Mouse (Mus musculus) forebrain, embryonic 16.5 days (tissue): ENCODE results near the gene Enox1. TPM values are rescaled to one million over a fixed set of nuclear protein-coding genes. Genes with fewer than 3 reads are reported as not detected.
A peak's percentile ranks its signal among the peaks of the same experiment; 100 is the strongest.

Experiments
- ATAC-seq: fragments of 200-750 bp; cut with Nextera tagmentation; 2 replicates; pipeline ENCODE4 v1.8.0; 2017; ENCODE audit warnings: mild to moderate bottlenecking, moderate library complexity
- H3K27ac ChIP-seq: fragments of 300-500 bp; sonication (generic); 2 replicates; pipeline ENCODE4 v1.5.1; 2014; ENCODE audit warnings: low read length, control low read depth
- H3K27me3 ChIP-seq: fragments of 300-500 bp; sonication (generic); replicated peaks from 2 replicates; pipeline ENCODE4 v1.6.1; 2014; ENCODE audit warnings: low read length; ENCODE audit not compliant: control insufficient read depth, insufficient read depth
- H3K36me3 ChIP-seq: fragments of 300-500 bp; sonication (generic); 2 replicates; pipeline ENCODE4 v1.6.1; 2014; ENCODE audit not compliant: control insufficient read depth, insufficient read depth
- H3K4me1 ChIP-seq: fragments of 300-500 bp; sonication (generic); replicated peaks from 2 replicates; pipeline ENCODE4 v1.6.1; 2014; ENCODE audit warnings: low read length; ENCODE audit not compliant: control insufficient read depth, insufficient read depth
- H3K4me2 ChIP-seq: fragments of 300-500 bp; sonication (generic); 2 replicates; pipeline ENCODE4 v1.6.1; 2014; ENCODE audit warnings: mild to moderate bottlenecking, low read length, control low read depth
- H3K4me3 ChIP-seq: fragments of 300-500 bp; sonication (generic); replicated peaks from 2 replicates; pipeline ENCODE4 v1.5.1; 2014; ENCODE audit warnings: mild to moderate bottlenecking, low read length, control low read depth
- H3K9ac ChIP-seq: fragments of 300-500 bp; sonication (generic); replicated peaks from 2 replicates; pipeline ENCODE4 v1.6.1; 2014; ENCODE audit warnings: low read depth, low read length, control low read depth
- H3K9me3 ChIP-seq: fragments of 300-500 bp; sonication (generic); 2 replicates; pipeline ENCODE4 v1.6.1; 2016; ENCODE audit warnings: low read length; ENCODE audit not compliant: control insufficient read depth
- WGBS: fragments of 180-500 bp; shearing (Covaris S2); extraction: QIAGEN DNeasy Blood & Tissue Kit; methylation state at CpG from one replicate; pipeline ENCODE4 v1.1.7; 2014; 5-methylcytosine and 5-hydroxymethylcytosine counted together
- polyA plus RNA-seq: library from polyadenylated mRNA; unstranded; fragments of >200 nt; fragmentation: Nextera tagmentation; extraction: Ambion mirVana; gene quantifications from 2 replicates; pipeline ENCODE4 v1.2.1, GENCODE M21; 2015

The Enox1 gene
- polyA plus RNA-seq, 1 experiment from 2014 or later, result 64.4 TPM

DNA sequence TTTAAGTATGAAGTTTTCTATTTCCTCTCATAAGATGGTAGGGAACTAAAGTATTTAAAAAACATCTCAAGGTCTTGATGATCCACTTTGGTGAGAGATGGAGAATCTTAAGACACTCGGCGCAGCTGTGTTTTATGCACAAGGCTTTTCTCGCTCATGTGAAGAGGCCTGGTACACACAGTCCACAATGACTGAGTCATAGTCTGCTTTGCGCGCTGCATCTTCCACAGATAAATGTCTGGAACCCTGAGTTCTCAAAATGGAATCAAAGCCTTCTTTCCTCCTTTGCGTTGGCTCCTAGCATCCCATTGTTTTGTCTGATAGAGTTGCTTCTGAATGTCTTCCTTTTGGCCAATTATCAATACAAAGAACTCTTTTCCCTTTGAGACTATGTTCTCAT, 119.0 kb downstream of the Enox1 start:
- H3K4me3 ChIP-seq, result no peak overlapping the region
- WGBS, result 92% methylated on average over 6 of the region's 6 CpGs
- peaks cover 10% of the 10 kb centered on the region for H3K4me1 ChIP-seq
- H3K27ac ChIP-seq, result no peak overlapping the region
- H3K27me3 ChIP-seq, result no peaks in the 10 kb centered on the region
- no peak overlapping the region for H3K9ac ChIP-seq
- ATAC-seq, result no peak
- H3K36me3 ChIP-seq, result 0 out of 2 replicates have a peak, but pooled peaks cover 2% of the 10 kb centered on the region
- no peak overlapping the region for H3K4me2 ChIP-seq
- no peaks in the 10 kb centered on the region for H3K9me3 ChIP-seq

DNA sequence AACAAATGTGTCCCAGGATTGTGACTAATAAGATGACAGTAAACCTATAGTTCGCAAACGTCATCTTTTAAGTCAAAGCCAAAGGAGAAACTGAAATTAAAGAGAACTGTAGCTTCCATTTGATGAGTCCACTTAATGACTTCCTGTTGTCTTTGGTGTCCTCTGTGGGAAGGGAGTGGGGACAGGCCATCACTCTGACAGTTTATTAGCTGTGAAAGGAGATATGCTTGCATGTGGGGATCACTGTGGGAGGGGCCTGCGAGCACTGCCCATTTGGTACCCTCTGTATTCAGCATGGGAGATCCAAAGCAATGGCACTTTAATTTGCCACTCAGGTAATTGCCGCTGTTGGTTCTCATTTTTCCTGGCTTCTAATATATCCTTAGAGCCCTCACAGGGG, 122.6 kb downstream of the Enox1 start:
- Histone ChIP-seq H3K4me2 (no peak overlapping the region), H3K4me1 (no peaks in the 10 kb centered on the region), H3K36me3 (no peaks in the 10 kb centered on the region), H3K9me3 (no peaks in the 10 kb centered on the region), H3K27ac (no peak overlapping the region), H3K4me3 (no peak overlapping the region), H3K27me3 (no peaks in the 10 kb centered on the region), H3K9ac (no peak overlapping the region)
- no peak for ATAC-seq
- 93% methylated on average over 4 of the region's 4 CpGs for WGBS

DNA sequence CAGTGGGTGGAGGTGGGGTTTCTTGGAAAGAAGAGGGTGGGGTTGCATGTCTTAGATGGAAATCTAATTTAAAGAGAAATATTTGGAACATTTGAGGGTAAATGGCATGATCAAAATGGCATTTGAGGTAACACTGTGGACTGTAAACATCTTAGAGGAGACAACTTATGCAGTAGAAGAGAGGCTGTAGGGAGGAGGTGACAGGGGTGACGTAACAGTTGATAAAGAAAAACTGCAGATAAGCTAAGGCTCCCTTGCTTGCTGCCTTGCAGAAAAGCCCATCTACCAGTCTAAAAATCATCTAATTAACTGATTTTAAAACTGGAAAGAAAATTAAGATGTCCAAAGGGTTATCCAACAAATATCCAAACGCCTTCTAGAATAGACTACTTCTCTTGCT, 123.9 kb downstream of the Enox1 start:
- 87% methylated on average over 2 of the region's 2 CpGs for WGBS
- no peaks in the 10 kb centered on the region; the same call in 1 of the 2 replicates for H3K4me1 ChIP-seq
- no peak overlapping the region for H3K4me3 ChIP-seq
- H3K4me2 ChIP-seq, result no peak overlapping the region
- H3K9ac ChIP-seq, result no peak overlapping the region
- ATAC-seq, result no peak
- H3K36me3 ChIP-seq, result no peaks in the 10 kb centered on the region
- no peaks in the 10 kb centered on the region for H3K27me3 ChIP-seq
- no peaks in the 10 kb centered on the region for H3K9me3 ChIP-seq
- no peak overlapping the region for H3K27ac ChIP-seq

DNA sequence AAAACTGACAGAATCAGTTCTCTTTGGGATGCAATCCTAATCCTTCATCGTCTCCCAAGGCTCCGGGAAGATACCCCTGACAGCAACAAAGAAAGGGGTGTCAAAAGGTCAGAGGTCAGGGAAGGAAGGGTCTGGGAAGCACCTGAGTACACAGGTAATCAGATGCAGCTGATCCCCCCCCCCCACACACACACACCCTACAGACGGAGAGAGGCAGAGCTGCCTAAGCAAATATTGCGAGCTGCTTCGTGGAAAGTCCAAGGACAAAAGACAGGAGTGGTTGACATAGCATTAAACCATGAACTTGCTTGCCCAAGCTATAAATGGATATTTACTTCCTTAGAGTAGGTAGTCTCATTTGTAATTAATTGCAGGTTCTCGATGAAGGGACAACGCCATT, 124.3 kb downstream of the Enox1 start:
- no peaks in the 10 kb centered on the region; the same call in 1 of the 2 replicates for H3K4me1 ChIP-seq

DNA sequence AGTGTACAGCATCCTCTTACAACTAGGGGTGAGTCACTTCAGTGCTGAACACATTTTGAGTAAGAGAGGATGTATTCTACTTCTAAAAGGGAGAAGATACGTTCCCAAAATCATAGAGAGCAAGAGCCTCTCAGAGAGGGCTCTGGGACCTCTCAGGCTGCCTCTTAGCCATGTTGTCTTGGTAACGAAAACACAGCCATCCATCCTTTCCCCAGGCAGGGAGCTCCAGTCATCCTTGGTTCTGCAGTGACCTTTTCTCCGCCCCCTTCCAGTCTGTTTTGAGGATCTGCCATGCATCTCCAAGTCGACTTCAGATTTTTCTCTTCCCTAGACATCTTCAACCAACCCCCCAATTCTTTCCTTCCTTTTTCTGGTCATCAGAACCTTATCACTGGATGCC, 127.4 kb downstream of the Enox1 start:
- no peak overlapping the region for H3K9ac ChIP-seq
- 76% methylated on average over 4 of the region's 4 CpGs for WGBS
- no peak for ATAC-seq

More for the DNA sequence above, 124.3 kb downstream of the Enox1 start:
- H3K4me3 ChIP-seq, result no peak overlapping the region
- H3K27ac ChIP-seq, result no peak overlapping the region
- 87% methylated on average over 7 of the region's 7 CpGs for WGBS
- no peaks in the 10 kb centered on the region for H3K9me3 ChIP-seq
- no peaks in the 10 kb centered on the region for H3K36me3 ChIP-seq
- H3K4me2 ChIP-seq, result no peak overlapping the region
- no peaks in the 10 kb centered on the region for H3K27me3 ChIP-seq
- ATAC-seq, result no peak
- H3K9ac ChIP-seq, result no peak overlapping the region

DNA sequence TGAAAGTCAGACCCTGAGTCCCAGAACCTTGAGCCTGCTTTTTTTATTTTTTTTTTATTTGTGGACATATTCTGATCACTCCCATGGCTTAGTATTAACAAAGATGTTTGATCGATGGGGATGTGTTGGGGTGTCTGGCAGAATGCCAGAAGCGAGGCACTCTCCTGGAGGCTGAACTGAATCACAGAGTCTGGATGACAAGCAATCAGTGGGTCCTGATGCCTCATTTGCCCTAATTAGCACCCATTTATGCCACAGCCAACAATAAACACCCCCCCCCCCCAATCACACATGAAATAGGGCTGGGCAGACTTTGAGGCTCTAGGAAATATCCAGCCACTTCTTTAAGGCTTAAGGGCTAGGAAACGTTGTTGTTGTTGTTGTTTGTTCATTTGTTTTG, 128.9 kb downstream of the Enox1 start:
- Histone ChIP-seq H3K27me3 (no peaks in the 10 kb centered on the region), H3K4me1 (no peaks in the 10 kb centered on the region; the same call in 1 of the 2 replicates), H3K9me3 (no peaks in the 10 kb centered on the region), H3K36me3 (no peaks in the 10 kb centered on the region), H3K27ac (no peak overlapping the region), H3K9ac (no peak overlapping the region), H3K4me3 (no peak overlapping the region), H3K4me2 (no peak overlapping the region)
- ATAC-seq, result peak; percentile 67
- WGBS, result 21% methylated on average over 3 of the region's 3 CpGs

More for the DNA sequence above, 127.4 kb downstream of the Enox1 start:
- no peaks in the 10 kb centered on the region for H3K9me3 ChIP-seq
- no peak overlapping the region for H3K4me2 ChIP-seq
- no peaks in the 10 kb centered on the region for H3K27me3 ChIP-seq
- no peaks in the 10 kb centered on the region for H3K36me3 ChIP-seq
- no peak overlapping the region for H3K27ac ChIP-seq
- no peaks in the 10 kb centered on the region; the same call in 1 of the 2 replicates for H3K4me1 ChIP-seq
- no peak overlapping the region for H3K4me3 ChIP-seq

DNA sequence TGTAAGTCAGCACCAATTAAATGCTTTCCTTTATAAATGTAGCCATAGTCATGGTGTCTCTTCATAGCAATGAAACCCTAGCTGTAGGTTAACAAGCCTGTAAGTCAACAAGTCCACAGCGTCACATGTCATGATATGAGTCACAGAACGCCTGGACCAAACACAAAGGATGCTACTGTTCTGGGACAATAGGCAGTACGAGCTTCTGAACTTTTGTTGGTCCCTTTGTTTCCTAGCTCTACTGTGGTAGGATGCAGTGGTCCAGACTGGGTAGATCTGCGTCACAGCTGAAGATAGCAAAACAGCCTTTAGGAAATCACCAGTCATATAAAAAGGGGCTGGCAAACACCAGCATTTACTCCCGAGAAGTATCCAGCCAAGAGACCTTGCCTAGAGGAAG, 135.2 kb downstream of the Enox1 start:
- H3K27me3 ChIP-seq, result no peaks in the 10 kb centered on the region
- no peak for ATAC-seq
- H3K27ac ChIP-seq, result no peak overlapping the region
- no peaks in the 10 kb centered on the region for H3K9me3 ChIP-seq
- H3K4me2 ChIP-seq, result no peak overlapping the region
- H3K36me3 ChIP-seq, result no peaks in the 10 kb centered on the region
- no peaks in the 10 kb centered on the region; the same call in 1 of the 2 replicates for H3K4me1 ChIP-seq
- WGBS, result 87% methylated on average over 5 of the region's 5 CpGs
- H3K9ac ChIP-seq, result no peak overlapping the region
- H3K4me3 ChIP-seq, result no peak overlapping the region

DNA sequence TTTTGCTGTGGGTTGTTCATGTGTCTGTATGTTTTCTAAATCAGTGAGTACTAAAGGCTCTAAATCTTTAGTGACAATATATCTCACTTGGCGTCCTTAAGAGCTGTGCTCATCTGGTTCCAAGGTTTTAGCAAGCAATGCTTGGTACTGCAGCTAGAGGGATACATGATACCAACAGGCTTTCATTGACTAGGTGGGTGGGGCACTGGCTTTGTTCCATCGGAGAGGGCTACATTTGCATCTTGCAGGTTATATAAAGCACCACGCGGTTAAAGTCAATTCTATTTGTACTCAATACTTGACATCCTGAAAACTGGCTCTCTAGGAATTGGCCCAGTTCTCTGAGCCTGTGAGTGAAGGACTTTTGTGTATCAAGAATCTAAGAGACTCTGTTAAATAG, 140.5 kb downstream of the Enox1 start:
- Histone ChIP-seq H3K9me3 (no peaks in the 10 kb centered on the region), H3K4me3 (no peak overlapping the region), H3K27me3 (no peaks in the 10 kb centered on the region), H3K4me1 (peaks cover 2% of the 10 kb centered on the region; the same call in 1 of the 2 replicates), H3K27ac (no peak overlapping the region), H3K4me2 (no peak overlapping the region), H3K36me3 (no peaks in the 10 kb centered on the region), H3K9ac (no peak overlapping the region)
- WGBS, result 47% methylated on average over 4 of the region's 4 CpGs
- ATAC-seq, result no peak

DNA sequence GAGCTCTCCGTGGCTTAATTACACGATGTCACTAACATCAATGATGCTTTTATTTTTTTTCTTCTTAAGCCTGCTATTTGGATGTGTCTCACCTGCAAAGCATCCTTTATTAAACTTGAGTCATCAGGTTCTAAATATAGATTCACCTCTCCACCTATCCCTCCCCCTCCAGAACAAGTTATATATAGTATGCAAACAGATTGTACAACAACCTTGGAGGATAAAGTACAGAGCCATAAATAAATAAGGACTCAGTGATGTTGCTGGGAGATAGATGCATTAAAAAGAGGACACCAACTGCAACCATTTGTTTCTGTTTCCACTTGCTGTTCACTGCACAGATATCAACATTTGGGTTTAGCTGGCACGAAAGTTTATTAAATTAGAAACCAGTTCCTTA, 141.8 kb downstream of the Enox1 start:
- no peak overlapping the region for H3K27ac ChIP-seq
- ATAC-seq, result no peak
- WGBS, result 96% methylated on average over 3 of the region's 3 CpGs

DNA sequence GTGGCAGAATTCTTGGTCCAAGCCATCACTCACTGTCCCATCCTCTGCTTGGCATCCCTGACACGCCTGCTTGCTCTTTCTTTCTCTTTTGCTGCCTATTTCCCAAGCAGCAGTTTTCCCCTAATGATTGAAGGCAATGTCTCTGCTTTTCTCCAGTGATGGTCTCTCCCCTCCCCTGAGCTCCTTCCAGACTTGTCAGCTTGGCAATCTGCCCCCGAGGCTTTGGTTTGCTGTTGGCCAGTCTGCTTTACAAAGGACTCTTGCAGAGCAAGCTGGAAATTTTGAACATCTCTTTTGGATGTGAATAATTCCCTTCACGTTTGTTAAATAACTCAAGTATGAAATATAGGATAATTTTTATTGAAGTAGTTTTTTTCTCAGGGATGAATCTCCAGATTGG, 153.0 kb downstream of the Enox1 start:
- Histone ChIP-seq H3K27me3 (no peaks in the 10 kb centered on the region), H3K4me3 (no peak overlapping the region), H3K4me2 (no peak overlapping the region), H3K4me1 (peaks cover 8% of the 10 kb centered on the region), H3K27ac (no peak overlapping the region), H3K36me3 (no peaks in the 10 kb centered on the region), H3K9ac (no peak overlapping the region), H3K9me3 (no peaks in the 10 kb centered on the region)
- 55% methylated on average over 3 of the region's 3 CpGs for WGBS
- ATAC-seq, result no peak

More for the DNA sequence above, 141.8 kb downstream of the Enox1 start:
- Histone ChIP-seq H3K4me2 (no peak overlapping the region), H3K9ac (no peak overlapping the region), H3K9me3 (no peaks in the 10 kb centered on the region), H3K4me3 (no peak overlapping the region), H3K27me3 (no peaks in the 10 kb centered on the region), H3K4me1 (peaks cover 2% of the 10 kb centered on the region; the same call in 1 of the 2 replicates), H3K36me3 (no peaks in the 10 kb centered on the region)
